Mouse (Mus musculus): Measurements from ENCODE around the gene Cul3.
A peak's percentile ranks its signal among the peaks of the same experiment; 100 is the strongest.

Cul3 gene

DNA sequence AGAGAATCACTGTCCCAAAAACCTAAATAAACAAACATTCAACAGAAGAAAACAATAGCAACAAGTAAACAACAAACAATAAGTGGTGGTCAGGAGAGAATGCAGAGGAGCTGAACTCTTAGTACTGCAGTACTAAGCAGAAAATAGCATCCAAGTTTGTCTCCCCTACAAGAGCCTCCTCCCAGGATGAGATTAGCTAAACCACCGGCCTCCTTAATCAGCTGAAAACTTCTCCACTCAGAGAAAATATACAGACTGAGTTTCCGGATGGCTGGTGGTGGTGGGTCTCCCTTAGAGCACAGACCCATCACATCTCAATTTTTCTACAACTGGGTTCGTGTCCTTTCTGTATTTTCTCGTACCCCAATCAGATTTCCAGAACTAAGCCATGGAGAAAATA, 47.0 kb downstream of the Cul3 start:
- DNase-seq: no peak

- DNase-seq: no peak
Observed at GRCm38 (mm10) chr1:80278731-80279130, 61.5 kb downstream of the Cul3 start.

DNA sequence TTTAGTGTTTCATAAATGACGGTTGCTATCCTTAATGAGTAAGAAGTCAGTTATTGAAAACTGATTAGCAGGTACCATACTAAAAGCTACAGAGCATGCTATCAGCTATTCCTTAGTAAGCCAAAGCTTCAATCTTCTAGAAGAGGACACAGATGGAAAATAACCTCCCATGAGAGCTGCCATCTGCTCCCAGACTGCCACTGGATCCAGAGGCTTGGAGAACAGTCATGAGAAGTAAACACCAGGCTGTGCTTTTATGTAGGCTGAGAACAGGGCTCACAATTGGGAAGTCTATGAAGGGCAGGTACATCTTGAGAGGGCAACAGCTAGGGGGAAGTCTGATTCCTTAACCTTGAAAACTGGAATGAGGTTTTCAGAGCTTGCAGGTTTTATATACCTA, 79.8 kb downstream of the Cul3 start:
- no peak for DNase-seq

DNA sequence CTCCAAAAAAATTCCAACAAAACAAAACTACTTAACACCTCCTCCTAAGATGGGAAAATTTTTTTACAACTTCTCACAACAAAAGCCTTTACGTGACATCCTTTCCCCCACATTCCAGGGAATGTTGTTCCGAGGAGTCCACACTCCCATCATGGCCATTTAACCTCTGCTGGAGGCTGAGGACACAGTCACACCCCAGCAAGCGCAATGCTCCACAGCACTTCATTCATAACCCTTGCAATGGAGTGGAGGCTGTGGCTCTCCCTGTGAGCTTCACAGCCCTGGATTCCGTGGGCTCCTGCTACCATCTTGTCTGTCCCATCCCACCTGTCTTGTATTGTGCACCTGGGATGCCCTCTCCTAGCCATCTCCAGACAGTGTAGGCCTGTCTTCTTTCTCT, 81.6 kb downstream of the Cul3 start:
- no peak for DNase-seq

DNA sequence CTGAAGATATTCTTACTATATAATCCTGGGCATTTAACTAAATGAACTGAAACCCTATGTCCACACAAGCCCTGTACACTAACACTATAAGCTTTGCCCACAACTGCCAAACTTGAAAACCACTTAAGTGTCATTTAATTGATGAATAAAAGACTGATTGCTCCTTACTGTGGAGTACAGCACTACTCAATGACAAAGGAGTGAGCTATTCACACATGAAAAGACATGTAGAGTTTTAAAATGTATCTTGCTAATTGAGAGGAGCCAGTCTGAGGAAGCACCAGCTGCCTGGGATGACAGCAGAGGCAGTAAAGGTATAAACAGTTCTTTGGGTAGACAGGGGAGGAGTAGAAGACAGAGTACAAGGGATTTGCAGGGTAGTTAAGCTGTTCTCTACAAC, 87.0 kb downstream of the Cul3 start:
- no peak for DNase-seq

GRCm38 (mm10) chr1:80250247-80250646, 90.0 kb downstream of the Cul3 start:
- no peak for DNase-seq

- DNase-seq: no peak
Observed at GRCm38 (mm10) chr1:80247131-80247530, 93.1 kb downstream of the Cul3 start.

DNA sequence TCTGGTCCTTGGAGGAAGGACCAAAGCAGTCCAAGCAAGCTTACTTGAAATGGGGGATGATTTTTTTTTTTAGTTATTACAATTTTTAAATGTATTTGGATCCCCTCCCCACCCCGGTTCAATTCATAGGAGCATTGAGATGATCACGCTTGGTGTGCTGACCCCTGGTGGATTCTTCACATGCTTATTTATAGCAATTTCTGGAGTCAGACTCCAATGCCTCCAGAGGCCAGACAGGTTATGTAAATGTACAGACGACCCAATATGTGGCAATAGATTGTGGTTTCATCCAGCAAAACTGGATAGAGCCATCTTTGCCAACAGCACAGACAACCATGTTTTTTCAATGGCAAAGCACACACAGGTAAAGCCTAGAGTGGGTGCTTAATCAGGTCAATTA, 96.2 kb downstream of the Cul3 start:
- DNase-seq: peak; percentile 11

DNA sequence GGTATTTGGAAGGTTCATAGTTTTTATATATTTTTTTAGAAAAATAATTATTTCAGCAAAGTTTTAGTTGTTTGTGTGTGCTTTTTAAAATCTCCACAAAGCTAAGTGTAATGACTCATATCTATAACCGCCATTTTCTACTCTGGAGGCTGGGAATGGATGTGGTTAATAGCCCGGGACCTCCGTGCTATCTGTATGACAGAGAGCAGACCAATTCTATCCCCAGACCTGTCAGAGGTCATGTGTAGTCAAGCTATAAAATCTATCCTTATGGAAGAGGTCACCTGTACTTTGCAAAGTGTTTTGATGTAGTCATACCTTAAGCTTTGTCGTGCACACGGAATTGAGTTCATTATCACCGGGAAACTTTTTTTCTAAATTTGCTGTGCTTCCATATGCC, 98.7 kb downstream of the Cul3 start:
- DNase-seq: no peak

- no peak for DNase-seq
Observed at GRCm38 (mm10) chr1:80240017-80240660, 100.1 kb downstream of the Cul3 start.

GRCm38 (mm10) chr1:80239481-80239880, 100.8 kb downstream of the Cul3 start:
- DNase-seq: no peak

GRCm38 (mm10) chr1:80236951-80237702, 103.2 kb downstream of the Cul3 start:
- no peak for DNase-seq

GRCm38 (mm10) chr1:80236126-80236525, 104.2 kb downstream of the Cul3 start:
- DNase-seq: no peak

DNA sequence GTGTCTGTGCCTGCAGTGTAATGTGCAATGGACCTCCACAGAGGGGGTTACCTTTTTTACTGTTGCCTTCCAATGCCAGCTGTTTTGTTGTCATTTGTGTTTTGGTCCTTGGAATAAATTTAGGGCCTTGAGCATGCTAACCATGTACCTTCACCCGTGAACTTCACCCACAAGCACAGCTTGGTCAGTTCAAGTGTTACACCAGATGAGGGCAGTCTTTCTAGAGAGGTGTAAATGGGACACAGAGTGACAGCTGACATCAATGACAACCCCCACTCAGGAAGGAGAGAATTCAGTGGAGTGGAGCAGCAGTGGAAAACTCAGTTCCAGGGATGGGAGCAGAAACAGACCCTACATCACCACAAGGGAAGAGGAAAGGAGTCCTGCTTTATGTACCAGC, 109.7 kb downstream of the Cul3 start:
- peak; percentile 39 for DNase-seq

DNA sequence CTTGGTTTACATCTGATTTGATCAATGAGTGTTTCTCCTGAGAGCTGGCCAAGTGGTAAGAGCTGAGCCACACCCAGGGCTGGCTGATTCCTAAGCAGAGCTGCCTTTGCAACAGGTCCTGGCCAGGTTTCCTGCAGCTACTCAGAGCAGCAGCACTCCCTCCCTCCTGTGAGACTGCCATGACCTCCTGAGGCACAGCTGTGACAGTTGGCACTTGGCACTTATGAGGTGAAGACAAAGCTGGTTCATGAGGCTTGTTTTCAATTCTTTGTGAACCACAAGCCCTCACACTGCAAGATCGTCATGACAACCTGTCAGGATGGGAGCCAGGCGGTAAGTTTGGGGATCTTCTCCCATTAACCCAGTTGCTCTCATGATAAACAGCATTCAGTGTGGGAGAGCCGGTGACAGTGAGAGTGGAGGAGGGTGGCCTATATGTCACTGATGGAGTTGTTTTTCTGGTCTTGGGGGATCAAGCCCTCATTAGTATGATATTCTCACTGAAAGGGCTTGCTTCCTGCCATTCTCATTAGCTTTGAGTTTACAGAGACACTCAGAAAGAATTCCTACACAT, 115.4 kb downstream of the Cul3 start:
- peak; percentile 44 for DNase-seq

DNA sequence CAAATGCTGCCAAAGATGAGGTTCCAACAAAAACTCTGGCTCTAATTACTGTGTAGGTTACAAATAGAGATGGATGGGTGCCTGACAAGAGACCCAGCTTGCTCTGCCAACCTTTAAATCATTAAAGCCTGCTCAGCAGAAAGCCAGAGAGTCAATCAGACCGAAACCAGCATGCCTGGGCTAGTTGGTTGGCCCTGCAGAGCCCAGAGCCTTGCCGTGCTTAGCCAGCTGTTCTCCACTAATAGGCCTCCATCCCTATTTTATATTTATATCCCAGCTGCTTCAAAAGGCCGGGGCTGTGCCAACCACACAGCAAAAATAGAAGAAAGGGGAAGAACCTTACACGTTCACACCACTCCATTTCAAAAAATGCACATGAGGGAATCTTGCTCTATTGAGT, 119.1 kb downstream of the Cul3 start:
- no peak for DNase-seq

- DNase-seq: peak; percentile 52
Observed at GRCm38 (mm10) chr1:80218268-80218667, 122.0 kb downstream of the Cul3 start, which contains the start of gene Fam124b. Fam124b (minus strand) TSS chr1:80218473.

Data from thymus, postnatal 14 days (tissue).